Mouse (Mus musculus) liver, postnatal 0 days (tissue): ENCODE results near the gene Tmem51. TPM values are rescaled to one million over a fixed set of nuclear protein-coding genes. Genes with fewer than 3 reads are reported as not detected.
"Not testable (repeated sequence)": the region's sequence is repeated elsewhere in the genome, so short reads cannot be mapped to it uniquely, and the experiment has no call there.

Source experiments
- ATAC-seq: fragments of 200-750 bp; cut with Nextera tagmentation; 2 replicates; pipeline ENCODE4 v1.8.0; 2017; ENCODE audit warnings: mild to moderate bottlenecking, moderate library complexity
- DNase-seq: peaks from one replicate; pipeline ENCODE4 v3.0.0-alpha.2; 2016
- H3K27ac ChIP-seq: fragments of 300-500 bp; sonication (generic); 2 replicates; pipeline ENCODE4 v1.5.1; 2014; ENCODE audit warnings: antibody characterized with exemption, moderate library complexity, mild to moderate bottlenecking, low read depth
- H3K27me3 ChIP-seq: fragments of 300-500 bp; sonication (generic); 2 replicates; pipeline ENCODE4 v1.6.1; 2014; ENCODE audit warnings: low read length, control low read depth, mixed read lengths; ENCODE audit not compliant: insufficient read depth
- H3K36me3 ChIP-seq: fragments of 300-500 bp; sonication (generic); replicated peaks from 2 replicates; pipeline ENCODE4 v1.6.1; 2014; ENCODE audit warnings: mild to moderate bottlenecking, control low read depth, low read length, moderate library complexity, mixed read lengths; ENCODE audit not compliant: insufficient read depth
- H3K4me1 ChIP-seq: fragments of 300-500 bp; sonication (generic); 2 replicates; pipeline ENCODE4 v1.6.1; 2014; ENCODE audit warnings: antibody characterized with exemption, mild to moderate bottlenecking, control low read depth; ENCODE audit not compliant: insufficient read depth
- H3K4me2 ChIP-seq: fragments of 300-500 bp; sonication (generic); 2 replicates; pipeline ENCODE4 v1.6.1; 2014; ENCODE audit warnings: low read depth, mild to moderate bottlenecking, low read length, moderate library complexity, mixed read lengths
- H3K4me3 ChIP-seq: fragments of 300-500 bp; sonication (generic); 2 replicates; pipeline ENCODE4 v1.5.1; 2014; ENCODE audit warnings: low read depth, low read length
- H3K9ac ChIP-seq: fragments of 300-500 bp; sonication (generic); replicated peaks from 2 replicates; pipeline ENCODE4 v1.6.1; 2014; ENCODE audit warnings: mild to moderate bottlenecking, moderate library complexity
- H3K9me3 ChIP-seq: fragments of 300-500 bp; sonication (generic); 2 replicates; pipeline ENCODE4 v1.6.1; 2016; ENCODE audit warnings: mild to moderate bottlenecking, control low read depth, low read length, mixed read lengths
- CTCF ChIP-seq: sonication (generic); IDR thresholded peaks from 2 replicates; pipeline ENCODE4 v1.5.1; 2016; ENCODE audit warnings: antibody characterized with exemption, low read depth
- EP300 ChIP-seq: IDR thresholded peaks from 2 replicates; pipeline ENCODE4 v1.6.1; 2016; ENCODE audit warnings: antibody characterized with exemption, low read depth, mild to moderate bottlenecking
- WGBS: fragments of 180-500 bp; shearing (Covaris S2); extraction: QIAGEN DNeasy Blood & Tissue Kit; methylation state at CpG from one replicate; pipeline ENCODE4 v1.1.7; 2014; ENCODE audit not compliant: insufficient replicate concordance; 5-methylcytosine and 5-hydroxymethylcytosine counted together
- polyA plus RNA-seq: library from polyadenylated mRNA; unstranded; fragments of >200 nt; fragmentation: Nextera tagmentation; extraction: Ambion mirVana; gene quantifications from 2 replicates; pipeline ENCODE4 v1.2.1, GENCODE M21; 2015

The Tmem51 gene
- polyA plus RNA-seq, 1 experiment from 2014 or later = 13.7 TPM

- ATAC-seq (no peak), DNase-seq (no peak)
- Histone ChIP-seq H3K9me3 (no peaks in the 10 kb centered on the region), H3K9ac (no peak overlapping the region), H3K27me3 (no peaks in the 10 kb centered on the region), H3K4me1 (no peaks in the 10 kb centered on the region), H3K4me2 (no peak overlapping the region), H3K4me3 (no peak overlapping the region), H3K36me3 (no peaks in the 10 kb centered on the region), H3K27ac (no peak overlapping the region)
- TF ChIP-seq EP300 (no peak), CTCF (no peak)
- 69% methylated on average over 11 of the region's 11 CpGs for WGBS
Measured at GRCm38 (mm10) chr4:142008206-142008605, 75.9 kb downstream of the Tmem51 start.

GRCm38 (mm10) chr4:142000581-142000980 is 83.5 kb downstream of the Tmem51 start:
- no peaks in the 10 kb centered on the region for H3K27me3 ChIP-seq
- no peak for ATAC-seq
- H3K9me3 ChIP-seq = no peaks in the 10 kb centered on the region
- TF ChIP-seq EP300 (no peak), CTCF (no peak)
- H3K36me3 ChIP-seq = no peaks in the 10 kb centered on the region
- no peak overlapping the region for H3K4me2 ChIP-seq
- H3K9ac ChIP-seq = no peak overlapping the region
- DNase-seq = no peak
- H3K27ac ChIP-seq = peak overlapping the region; percentile 44; the same call in 1 of the 2 replicates
- H3K4me3 ChIP-seq = no peak overlapping the region
- 0 out of 2 replicates have a peak, but pooled peaks cover 4% of the 10 kb centered on the region for H3K4me1 ChIP-seq
- WGBS = 59% methylated on average over 9 of the region's 9 CpGs

GRCm38 (mm10) chr4:141999494-142000074 is 84.5 kb downstream of the Tmem51 start:
- DNase-seq (no peak), ATAC-seq (peak; percentile 62)
- H3K27me3 ChIP-seq = no peaks in the 10 kb centered on the region
- no peak overlapping the region for H3K9ac ChIP-seq
- no peak overlapping the region for H3K4me3 ChIP-seq
- 31% methylated on average over 7 of the region's 7 CpGs for WGBS
- H3K4me1 ChIP-seq = 0 out of 2 replicates have a peak, but pooled peaks cover 4% of the 10 kb centered on the region
- no peaks in the 10 kb centered on the region for H3K36me3 ChIP-seq
- TF ChIP-seq CTCF = no peak
- no peak for TF ChIP-seq EP300
- H3K27ac ChIP-seq = peak overlapping the region; percentile 44
- H3K9me3 ChIP-seq = no peaks in the 10 kb centered on the region
- H3K4me2 ChIP-seq = peak overlapping the region; percentile 14; the same call in 1 of the 2 replicates

GRCm38 (mm10) chr4:141998282-141998821 is 85.8 kb downstream of the Tmem51 start:
- no peak for ATAC-seq
- H3K27ac ChIP-seq = no peak overlapping the region
- 30% methylated on average over 11 of the region's 11 CpGs for WGBS

GRCm38 (mm10) chr4:141996880-141997279 is 87.2 kb downstream of the Tmem51 start:
- ATAC-seq = no peak

More at GRCm38 (mm10) chr4:141998282-141998821, 85.8 kb downstream of the Tmem51 start:
- no peaks in the 10 kb centered on the region for H3K36me3 ChIP-seq
- H3K4me1 ChIP-seq = 0 out of 2 replicates have a peak, but pooled peaks cover 4% of the 10 kb centered on the region
- peak overlapping the region; percentile 42 for H3K4me2 ChIP-seq
- H3K9ac ChIP-seq = no peak overlapping the region
- H3K9me3 ChIP-seq = no peaks in the 10 kb centered on the region
- TF ChIP-seq CTCF (no peak), EP300 (no peak)
- H3K27me3 ChIP-seq = no peaks in the 10 kb centered on the region
- no peak for DNase-seq
- H3K4me3 ChIP-seq = peak overlapping the region; percentile 30

GRCm38 (mm10) chr4:141996086-141996485 is 88.0 kb downstream of the Tmem51 start:
- Histone ChIP-seq H3K27me3 (no peaks in the 10 kb centered on the region), H3K4me3 (no peak overlapping the region), H3K4me2 (no peak overlapping the region), H3K4me1 (0 out of 2 replicates have a peak, but pooled peaks cover 2% of the 10 kb centered on the region), H3K36me3 (no peaks in the 10 kb centered on the region), H3K9ac (no peak overlapping the region), H3K9me3 (no peaks in the 10 kb centered on the region), H3K27ac (no peak overlapping the region)
- ATAC-seq (no peak), DNase-seq (no peak)
- 73% methylated on average over 7 of the region's 7 CpGs for WGBS
- TF ChIP-seq EP300 (no peak), CTCF (no peak)

More at GRCm38 (mm10) chr4:141996880-141997279, 87.2 kb downstream of the Tmem51 start:
- H3K4me2 ChIP-seq = no peak overlapping the region
- H3K27ac ChIP-seq = no peak overlapping the region
- no peak overlapping the region for H3K4me3 ChIP-seq
- no peak overlapping the region for H3K9ac ChIP-seq
- no peak for DNase-seq
- H3K36me3 ChIP-seq = no peaks in the 10 kb centered on the region
- 0 out of 2 replicates have a peak, but pooled peaks cover 2% of the 10 kb centered on the region for H3K4me1 ChIP-seq
- H3K27me3 ChIP-seq = no peaks in the 10 kb centered on the region
- TF ChIP-seq CTCF (no peak), EP300 (no peak)
- H3K9me3 ChIP-seq = no peaks in the 10 kb centered on the region
- 67% methylated on average over 3 of the region's 3 CpGs for WGBS

- not testable (repeated sequence) for H3K4me1 ChIP-seq, H3K27ac ChIP-seq, H3K4me2 ChIP-seq, H3K9me3 ChIP-seq, H3K9ac ChIP-seq, H3K4me3 ChIP-seq, H3K27me3 ChIP-seq, H3K36me3 ChIP-seq
- DNase-seq (peak; percentile 44), ATAC-seq (0 out of 2 replicates have a peak, but pooled peaks have one; percentile 20)
- WGBS = 41% methylated on average over 2 of the region's 2 CpGs
Measured at GRCm38 (mm10) chr4:141994062-141994471, 90.0 kb downstream of the Tmem51 start.
